Comparison of ENCODE assay signal across 19 mouse cellular contexts in genomic region chr12:31246153-31246552, GRCm38 (mm10). TPM values are rescaled to one million over a fixed set of nuclear protein-coding genes. Genes with fewer than 3 reads are reported as not detected.
"Had no signal": no experiment of that assay in that cellular context is flagged by ENCODE, and none has a peak within 500 bp of the region (broad histone marks: within the 10 kb centered on the region; RNA-seq: fewer than 3 reads in every experiment).

No protein-coding gene starts in this region.

- H3K36me3 ChIP-seq: kidney, embryonic 15.5 days; limb, embryonic 13.5 days; liver, embryonic 15.5 days; midbrain, embryonic 13.5 days; neural tube, embryonic 15.5 days had no signal

- H3K4me2 ChIP-seq: kidney, embryonic 15.5 days; limb, embryonic 13.5 days; liver, embryonic 15.5 days; lung, embryonic 14.5 days; midbrain, embryonic 13.5 days; neural tube, embryonic 15.5 days had no signal

- H3K27me3 ChIP-seq: kidney, embryonic 15.5 days; limb, embryonic 13.5 days; liver, embryonic 15.5 days; midbrain, embryonic 13.5 days; neural tube, embryonic 15.5 days had no signal

- DNase-seq: kidney, adult 2 months; kidney, postnatal 14 days; left cerebral cortex, postnatal 4 days; lung, embryonic 14.5 days; thymus, postnatal 4 days had no signal

- ATAC-seq: midbrain, embryonic 13.5 days had no signal

- H3K27ac ChIP-seq: kidney, embryonic 15.5 days; limb, embryonic 13.5 days; liver, embryonic 15.5 days; midbrain, embryonic 13.5 days; neural tube, embryonic 15.5 days had no signal

- H3K9ac ChIP-seq: kidney, embryonic 15.5 days; limb, embryonic 13.5 days; liver, embryonic 15.5 days; lung, embryonic 14.5 days; midbrain, embryonic 13.5 days; neural tube, embryonic 15.5 days had no signal

- H3K4me1 ChIP-seq: limb, embryonic 13.5 days; liver, embryonic 15.5 days; midbrain, embryonic 13.5 days; neural tube, embryonic 15.5 days had no signal

- H3K9me3 ChIP-seq: kidney, embryonic 15.5 days; limb, embryonic 13.5 days; liver, embryonic 15.5 days; midbrain, embryonic 13.5 days; neural tube, embryonic 15.5 days had no signal

- H3K4me3 ChIP-seq: kidney, embryonic 15.5 days; limb, embryonic 13.5 days; liver, embryonic 15.5 days; midbrain, embryonic 13.5 days; myocyte; neural tube, embryonic 15.5 days had no signal

RNA-seq across cellular contexts. Expression of gene Gm6993, which starts 5.6 kb away (rescaled TPM):
- total RNA-seq: layer of hippocampus, adult 8-10 months; layer of hippocampus, postnatal 14 days; left cerebral cortex, adult 18-20 months; left cerebral cortex, postnatal 10 days; left cerebral cortex, postnatal 4 days; liver, adult 2 months; megakaryocyte-erythroid progenitor cell, adult 5-6 weeks had no signal
- polyA plus RNA-seq: kidney, adult 2 months; kidney, embryonic 15.5 days; large intestine, adult 2 months; limb, embryonic 13.5 days; liver, adult 2 months; liver, embryonic 15.5 days; lung, embryonic 14.5 days; midbrain, embryonic 13.5 days; myocyte; neural tube, embryonic 11.5 days; neural tube, embryonic 15.5 days had no signal

RNA-seq across cellular contexts. Expression of gene Lamb1, which starts 18.9 kb away (rescaled TPM):
- total RNA-seq: megakaryocyte-erythroid progenitor cell, adult 5-6 weeks had no signal
